In the genomic region with DNA sequence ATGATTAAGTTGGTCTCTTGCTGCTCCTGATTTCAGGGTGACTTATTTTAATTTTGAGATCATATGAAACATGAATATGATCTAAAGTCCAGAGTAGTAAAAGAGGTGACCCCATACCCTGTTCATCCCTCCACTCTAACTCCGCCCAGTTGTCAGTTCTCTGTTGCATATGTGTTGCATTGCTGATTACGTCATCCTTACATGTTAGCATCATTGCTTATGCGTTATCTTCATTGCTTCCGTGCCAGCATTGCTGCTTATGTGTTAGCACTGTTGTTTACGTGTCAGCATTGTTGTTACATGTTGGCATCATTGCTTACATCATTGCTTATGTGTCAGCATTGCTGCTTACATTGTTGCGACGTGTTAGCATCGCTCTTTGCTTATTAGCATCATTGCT, we compare ENCODE assay signal across 16 mouse cellular contexts. TPM values are rescaled to one million over a fixed set of nuclear protein-coding genes. Genes with fewer than 3 reads are reported as not detected.
A peak's percentile ranks its signal among the peaks of the same experiment; 100 is the strongest.
DNase-seq lines count a peak whose midpoint lies in the region; ATAC-seq and TF ChIP-seq lines count a peak whose summit lies in the region.
"Had no signal": no experiment of that assay in that cellular context is flagged by ENCODE, and none has a peak within 500 bp of the region (broad histone marks: within the 10 kb centered on the region; RNA-seq: fewer than 3 reads in every experiment).

No protein-coding gene starts in this region.

- peaks cover 40% of the 10 kb centered on the region for H3K79me3 ChIP-seq in C2C12 (ENCODE audit: low read depth)

- intact Hi-C loops in heart, postnatal 10 days (cut with DNase I), result no loop called here

- H3K27me3 ChIP-seq in heart, embryonic 15.5 days, result no peaks in the 10 kb centered on the region
- H3K27me3 ChIP-seq in limb, embryonic 13.5 days, result no peaks in the 10 kb centered on the region
- no peaks in the 10 kb centered on the region for H3K27me3 ChIP-seq in limb, embryonic 10.5 days (ENCODE audit: low read depth, poor library complexity, severe bottlenecking)
- H3K27me3 ChIP-seq in C2C12 (ENCODE audit: control insufficient read depth, insufficient read depth, insufficient read length), result no peaks in the 10 kb centered on the region
- no peaks in the 10 kb centered on the region for H3K27me3 ChIP-seq in liver, postnatal 0 days (ENCODE audit: insufficient read depth, low read length)
- H3K27me3 ChIP-seq: embryonic facial prominence, embryonic 12.5 days had no signal

- ATAC-seq in heart, embryonic 15.5 days (replicated peaks; ENCODE audit: insufficient number of reproducible peaks, insufficient read depth, low FRiP score, low read depth), result no peak
- ATAC-seq in limb, embryonic 13.5 days (ENCODE audit: low FRiP score, low read depth), result no peak
- no peak for ATAC-seq in liver, postnatal 0 days
- ATAC-seq: activated CD4-positive, CD25-positive, alpha-beta regulatory T cell, adult 4 months; CD4-positive, CD25-positive, alpha-beta regulatory T cell, adult 4 months had no signal

- no peak overlapping the region for H3K4me2 ChIP-seq in heart, embryonic 15.5 days
- H3K4me2 ChIP-seq in limb, embryonic 13.5 days (replicated peaks), result no peak overlapping the region
- H3K4me2 ChIP-seq in liver, postnatal 0 days (ENCODE audit: low read depth, low read length), result no peak overlapping the region
- H3K4me2 ChIP-seq: embryonic facial prominence, embryonic 12.5 days; liver, embryonic 11.5 days had no signal

- TF ChIP-seq EP300 in liver, postnatal 0 days (IDR thresholded peaks at IDR 0.05; ENCODE audit: low read depth), result no peak

- H3ac ChIP-seq in C2C12 (ENCODE audit: control insufficient read depth, insufficient read length, low read depth), result no peak overlapping the region

- no peak for DNase-seq in heart, postnatal 10 days
- DNase-seq in limb, embryonic 10.5 days (ENCODE audit: low spot score), result no peak
- no peak for DNase-seq in thymus, postnatal 4 days
- no peak for DNase-seq in liver, postnatal 0 days
- DNase-seq: cerebellum, adult 11 months; cerebellum, postnatal 36 days; gastrocnemius, postnatal 36 days; right cerebral cortex, postnatal 4 days had no signal

- H3K4me1 ChIP-seq in heart, embryonic 15.5 days (replicated peaks), result peaks cover 85% of the 10 kb centered on the region
- H3K4me1 ChIP-seq in limb, embryonic 13.5 days, result peaks cover 75% of the 10 kb centered on the region
- H3K4me1 ChIP-seq in limb, embryonic 10.5 days, result peaks cover 56% of the 10 kb centered on the region
- H3K4me1 ChIP-seq in brown adipose tissue, adult 24 weeks (ENCODE audit: control insufficient read depth, insufficient read depth, insufficient read length, low read length), result peaks cover 48% of the 10 kb centered on the region
- peaks cover 37% of the 10 kb centered on the region for H3K4me1 ChIP-seq in liver, postnatal 0 days (ENCODE audit: insufficient read depth)

- no peak for TF ChIP-seq CTCF in C2C12 (IDR thresholded peaks at IDR 0.05; ENCODE audit: control insufficient read depth, insufficient read depth, insufficient read length)
- TF ChIP-seq CTCF in liver, postnatal 0 days (IDR thresholded peaks at IDR 0.05; ENCODE audit: low read depth), result no peak

- 88% methylated on average over 8 of the region's 8 CpGs for WGBS in heart, embryonic 15.5 days
- WGBS in limb, embryonic 13.5 days, result 92% methylated on average over 8 of the region's 8 CpGs
- whole genome bisulfite sequencing in limb, embryonic 10.5 days, result 93% methylated on average over 8 of the region's 8 CpGs
- WGBS in liver, postnatal 0 days (ENCODE audit: insufficient replicate concordance), result 84% methylated on average over 8 of the region's 8 CpGs

- H3K36me3 ChIP-seq in heart, embryonic 15.5 days, result no peaks in the 10 kb centered on the region
- no peaks in the 10 kb centered on the region for H3K36me3 ChIP-seq in limb, embryonic 13.5 days
- H3K36me3 ChIP-seq in limb, embryonic 10.5 days, result no peaks in the 10 kb centered on the region
- no peaks in the 10 kb centered on the region for H3K36me3 ChIP-seq in C2C12 (ENCODE audit: control insufficient read depth, insufficient read depth)
- H3K36me3 ChIP-seq in liver, postnatal 0 days (replicated peaks; ENCODE audit: insufficient read depth, low read length), result no peaks in the 10 kb centered on the region
- H3K36me3 ChIP-seq: embryonic facial prominence, embryonic 12.5 days had no signal

- peak overlapping the region; percentile 90 for H3K27ac ChIP-seq in heart, embryonic 15.5 days
- H3K27ac ChIP-seq in limb, embryonic 13.5 days, result 0 out of 2 replicates have a peak overlapping the region, but pooled peaks have one; percentile 22
- no peak overlapping the region; the same call in 1 of the 2 replicates for H3K27ac ChIP-seq in limb, embryonic 10.5 days
- peak overlapping the region; percentile 55 for H3K27ac ChIP-seq in brown adipose tissue, adult 24 weeks (replicated peaks; ENCODE audit: low read depth, low read length)
- H3K27ac ChIP-seq in liver, postnatal 0 days (ENCODE audit: low read depth), result no peak overlapping the region

- H3K4me3 ChIP-seq in heart, embryonic 15.5 days, result no peak overlapping the region
- H3K4me3 ChIP-seq in limb, embryonic 13.5 days, result no peak overlapping the region
- no peak overlapping the region for H3K4me3 ChIP-seq in limb, embryonic 10.5 days
- H3K4me3 ChIP-seq in C2C12 (ENCODE audit: insufficient read depth, poor library complexity, severe bottlenecking), result no peak overlapping the region
- no peak overlapping the region for H3K4me3 ChIP-seq in brown adipose tissue, adult 24 weeks (ENCODE audit: insufficient read depth, low read depth, low read length)
- no peak overlapping the region for H3K4me3 ChIP-seq in liver, postnatal 0 days (ENCODE audit: low read depth, low read length)
- H3K4me3 ChIP-seq: embryonic facial prominence, embryonic 12.5 days had no signal

- no peaks in the 10 kb centered on the region for H3K9me3 ChIP-seq in heart, embryonic 15.5 days (replicated peaks)
- H3K9me3 ChIP-seq in limb, embryonic 13.5 days, result no peaks in the 10 kb centered on the region
- no peaks in the 10 kb centered on the region for H3K9me3 ChIP-seq in limb, embryonic 10.5 days (replicated peaks)
- no peaks in the 10 kb centered on the region for H3K9me3 ChIP-seq in liver, postnatal 0 days (ENCODE audit: low read length)
- H3K9me3 ChIP-seq: embryonic facial prominence, embryonic 12.5 days had no signal

- H3K9ac ChIP-seq in heart, embryonic 15.5 days, result no peak overlapping the region
- H3K9ac ChIP-seq in limb, embryonic 13.5 days, result no peak overlapping the region
- no peak overlapping the region for H3K9ac ChIP-seq in liver, postnatal 0 days (replicated peaks)
- H3K9ac ChIP-seq: embryonic facial prominence, embryonic 12.5 days had no signal

- peaks cover 91% of the 10 kb centered on the region for H3K79me2 ChIP-seq in C2C12 (ENCODE audit: control insufficient read depth, insufficient read depth)

TF ChIP-seq in C2C12, 6 proteins besides CTCF, POLR2A, EP300 and RAD21:
- peak; percentile 6 for TF ChIP-seq CEBPB (IDR thresholded peaks at IDR 0.05; ENCODE audit: low read depth)
- no peak for TF ChIP-seq MYOD1 (IDR thresholded peaks at IDR 0.05; ENCODE audit: control insufficient read depth, insufficient read length, low read depth)
- TF ChIP-seq MAX (IDR thresholded peaks at IDR 0.05), result no peak
TF ChIP-seq in C2C12: peak in this region for 1.

RNA-seq across cellular contexts. Expression of a gene that starts 51.8 kb away (rescaled TPM):
- 37.0 and 46.4 TPM in 2 replicates for polyA plus RNA-seq in heart, embryonic 15.5 days (2015; fragmentation: Nextera tagmentation; extraction: Ambion mirVana)
- total RNA-seq in heart, postnatal 10 days (2021), result 100 to 1,000 TPM; 334 to 336 TPM
- polyA plus RNA-seq in limb, embryonic 13.5 days (2015; fragmentation: Nextera tagmentation; extraction: Ambion mirVana), result 17.0 and 17.7 TPM in 2 replicates
- 9.6 and 12.2 TPM in 2 replicates for polyA plus RNA-seq in limb, embryonic 10.5 days (2016; fragmentation: Nextera tagmentation; extraction: Ambion mirVana)
- 26.6 TPM for polyA plus RNA-seq in C2C12 (2012; fragmentation: generic; extraction: Trizol)
- polyA plus RNA-seq in brown adipose tissue, adult 24 weeks (2012; ENCODE audit: insufficient read depth, insufficient read length, missing spikeins), result 64.3 and 66.0 TPM in 2 replicates
- 4.9 and 5.1 TPM in 2 replicates for polyA plus RNA-seq in liver, postnatal 0 days (2015; fragmentation: Nextera tagmentation; extraction: Ambion mirVana)

Comparison
In these comparisons a context has a peak if more than half of its experiments do, and no peak if none do; other contexts are left out.
1. H3K27ac ChIP-seq: peak in heart, embryonic 15.5 days (single experiment), limb, embryonic 13.5 days (single experiment) and brown adipose tissue, adult 24 weeks (single experiment); none in limb, embryonic 10.5 days (single experiment) and liver, postnatal 0 days (single experiment).